Mouse (Mus musculus) neural tube, embryonic 13.5 days (tissue): ENCODE measurements around the gene Znhit6. TPM values are rescaled to one million over a fixed set of nuclear protein-coding genes. Genes with fewer than 3 reads are reported as not detected.

Experiments used
- ATAC-seq: fragments of 200-750 bp; cut with Nextera tagmentation; 2 replicates; pipeline ENCODE4 v1.8.0; 2017; ENCODE audit warnings: low read depth, mild to moderate bottlenecking, moderate TSS enrichment, moderate library complexity
- H3K27ac ChIP-seq: fragments of 300-500 bp; sonication (generic); replicated peaks from 2 replicates; pipeline ENCODE4 v1.5.1; 2015; ENCODE audit warnings: moderate library complexity, mild to moderate bottlenecking, inconsistent platforms
- H3K27me3 ChIP-seq: fragments of 300-500 bp; sonication (generic); 2 replicates; pipeline ENCODE4 v1.6.1; 2015; ENCODE audit warnings: mild to moderate bottlenecking, inconsistent platforms
- H3K36me3 ChIP-seq: fragments of 300-500 bp; sonication (generic); 2 replicates; pipeline ENCODE4 v1.6.1; 2015; ENCODE audit warnings: mild to moderate bottlenecking, inconsistent platforms
- H3K4me1 ChIP-seq: fragments of 300-500 bp; sonication (generic); replicated peaks from 2 replicates; pipeline ENCODE4 v1.6.1; 2015; ENCODE audit warnings: inconsistent platforms
- H3K4me2 ChIP-seq: fragments of 300-500 bp; sonication (generic); 2 replicates; pipeline ENCODE4 v1.6.1; 2015; ENCODE audit warnings: inconsistent platforms, mild to moderate bottlenecking, moderate library complexity
- H3K4me3 ChIP-seq: fragments of 300-500 bp; sonication (generic); 2 replicates; pipeline ENCODE4 v1.5.1; 2015; ENCODE audit warnings: mild to moderate bottlenecking, inconsistent platforms
- H3K9ac ChIP-seq: fragments of 300-500 bp; sonication (generic); 2 replicates; pipeline ENCODE4 v1.6.1; 2015; ENCODE audit warnings: moderate library complexity, mild to moderate bottlenecking, inconsistent platforms
- H3K9me3 ChIP-seq: fragments of 300-500 bp; sonication (generic); 2 replicates; pipeline ENCODE4 v1.6.1; 2016; ENCODE audit warnings: inconsistent platforms
- WGBS: fragments of 180-500 bp; shearing (Covaris S2); methylation state at CpG from one replicate; pipeline ENCODE4 v1.1.7; 2015; 5-methylcytosine and 5-hydroxymethylcytosine counted together
- polyA plus RNA-seq: library from polyadenylated mRNA; unstranded; fragments of >200 nt; fragmentation: Nextera tagmentation; extraction: Ambion mirVana; gene quantifications from 2 replicates; pipeline ENCODE4 v1.2.1, GENCODE M21; 2015

Gene Znhit6
- polyA plus RNA-seq, 1 experiment from 2014 or later: 34.8 TPM

GRCm38 (mm10) chr3:145583043-145583442 is 7.0 kb downstream of the Znhit6 start:
- Histone ChIP-seq H3K9me3 (no peaks in the 10 kb centered on the region), H3K4me3 (no peak overlapping the region), H3K4me1 (peaks cover 4% of the 10 kb centered on the region), H3K27me3 (no peaks in the 10 kb centered on the region), H3K27ac (no peak overlapping the region), H3K9ac (no peak overlapping the region), H3K4me2 (no peak overlapping the region), H3K36me3 (peaks cover 61% of the 10 kb centered on the region)
- ATAC-seq: no peak
- WGBS: 91% methylated on average over 4 of the region's 4 CpGs

GRCm38 (mm10) chr3:145583522-145584200 is 7.7 kb downstream of the Znhit6 start:
- no peak overlapping the region for H3K4me2 ChIP-seq
- 76% methylated on average over 3 of the region's 3 CpGs for WGBS
- H3K27ac ChIP-seq: no peak overlapping the region
- no peak for ATAC-seq
- H3K4me3 ChIP-seq: no peak overlapping the region
- H3K9me3 ChIP-seq: no peaks in the 10 kb centered on the region
- no peaks in the 10 kb centered on the region for H3K27me3 ChIP-seq
- no peaks in the 10 kb centered on the region; the same call in 1 of the 2 replicates for H3K4me1 ChIP-seq
- H3K36me3 ChIP-seq: peaks cover 55% of the 10 kb centered on the region
- no peak overlapping the region for H3K9ac ChIP-seq

GRCm38 (mm10) chr3:145590562-145590961 is 14.6 kb downstream of the Znhit6 start:
- no peak overlapping the region for H3K27ac ChIP-seq
- H3K4me2 ChIP-seq: no peak overlapping the region
- H3K36me3 ChIP-seq: peaks cover 53% of the 10 kb centered on the region
- H3K4me3 ChIP-seq: no peak overlapping the region
- H3K9ac ChIP-seq: no peak overlapping the region
- no peaks in the 10 kb centered on the region for H3K27me3 ChIP-seq
- no peaks in the 10 kb centered on the region for H3K4me1 ChIP-seq
- WGBS: 92% methylated on average over 4 of the region's 4 CpGs
- no peaks in the 10 kb centered on the region for H3K9me3 ChIP-seq
- no peak for ATAC-seq

GRCm38 (mm10) chr3:145591841-145592542 is 16.0 kb downstream of the Znhit6 start:
- Histone ChIP-seq H3K4me3 (no peak overlapping the region), H3K4me2 (no peak overlapping the region), H3K9ac (no peak overlapping the region), H3K9me3 (no peaks in the 10 kb centered on the region), H3K27me3 (no peaks in the 10 kb centered on the region), H3K36me3 (peaks cover 50% of the 10 kb centered on the region), H3K27ac (no peak overlapping the region), H3K4me1 (no peaks in the 10 kb centered on the region)
- WGBS: 92% methylated on average over 6 of the region's 6 CpGs
- ATAC-seq: no peak

GRCm38 (mm10) chr3:145595354-145595753 is 19.3 kb downstream of the Znhit6 start:
- WGBS: 90% methylated on average over 6 of the region's 6 CpGs
- H3K27me3 ChIP-seq: no peaks in the 10 kb centered on the region
- H3K4me2 ChIP-seq: no peak overlapping the region
- no peak for ATAC-seq
- H3K36me3 ChIP-seq: peaks cover 72% of the 10 kb centered on the region
- no peaks in the 10 kb centered on the region for H3K4me1 ChIP-seq
- H3K9me3 ChIP-seq: no peaks in the 10 kb centered on the region
- no peak overlapping the region for H3K9ac ChIP-seq
- no peak overlapping the region for H3K27ac ChIP-seq
- H3K4me3 ChIP-seq: no peak overlapping the region

- no peak overlapping the region for H3K27ac ChIP-seq
- WGBS: 96% methylated on average over 7 of the region's 7 CpGs
- H3K27me3 ChIP-seq: no peaks in the 10 kb centered on the region
- no peak overlapping the region for H3K4me2 ChIP-seq
- no peak overlapping the region for H3K4me3 ChIP-seq
- H3K9me3 ChIP-seq: no peaks in the 10 kb centered on the region
- no peak overlapping the region for H3K9ac ChIP-seq
- no peak for ATAC-seq
- peaks cover 21% of the 10 kb centered on the region for H3K4me1 ChIP-seq
- H3K36me3 ChIP-seq: peaks cover 66% of the 10 kb centered on the region
Observed at GRCm38 (mm10) chr3:145599059-145599458, 23.1 kb downstream of the Znhit6 start.

- WGBS: 92% methylated on average over 6 of the region's 6 CpGs
- H3K4me3 ChIP-seq: no peak overlapping the region
- ATAC-seq: no peak
- no peaks in the 10 kb centered on the region for H3K27me3 ChIP-seq
- no peak overlapping the region for H3K9ac ChIP-seq
- no peak overlapping the region for H3K4me2 ChIP-seq
- peaks cover 21% of the 10 kb centered on the region for H3K4me1 ChIP-seq
- no peak overlapping the region for H3K27ac ChIP-seq
- H3K36me3 ChIP-seq: peaks cover 68% of the 10 kb centered on the region
- H3K9me3 ChIP-seq: no peaks in the 10 kb centered on the region
Observed at GRCm38 (mm10) chr3:145600801-145601200, 24.8 kb downstream of the Znhit6 start.

GRCm38 (mm10) chr3:145601345-145601744 is 25.3 kb downstream of the Znhit6 start:
- WGBS: 82% methylated on average over 6 of the region's 6 CpGs
- Histone ChIP-seq H3K4me2 (no peak overlapping the region), H3K27ac (no peak overlapping the region), H3K36me3 (peaks cover 65% of the 10 kb centered on the region), H3K4me1 (peaks cover 21% of the 10 kb centered on the region), H3K4me3 (no peak overlapping the region), H3K9ac (no peak overlapping the region), H3K9me3 (no peaks in the 10 kb centered on the region), H3K27me3 (no peaks in the 10 kb centered on the region)
- ATAC-seq: no peak

- Histone ChIP-seq H3K27me3 (no peaks in the 10 kb centered on the region), H3K27ac (peak overlapping the region; percentile 77), H3K9ac (0 out of 2 replicates have a peak overlapping the region, but pooled peaks have one; percentile 17), H3K4me3 (no peak overlapping the region), H3K4me2 (peak overlapping the region; percentile 36), H3K36me3 (peaks cover 75% of the 10 kb centered on the region), H3K9me3 (no peaks in the 10 kb centered on the region), H3K4me1 (peaks cover 21% of the 10 kb centered on the region)
- ATAC-seq: peak; percentile 82
- WGBS: 29% methylated on average over 11 of the region's 11 CpGs
Observed at GRCm38 (mm10) chr3:145602410-145603206, 26.6 kb downstream of the Znhit6 start.

- ATAC-seq: no peak
- Histone ChIP-seq H3K4me2 (no peak overlapping the region), H3K27ac (no peak overlapping the region), H3K4me1 (peaks cover 21% of the 10 kb centered on the region), H3K4me3 (no peak overlapping the region), H3K9ac (no peak overlapping the region), H3K9me3 (no peaks in the 10 kb centered on the region), H3K36me3 (peaks cover 48% of the 10 kb centered on the region), H3K27me3 (no peaks in the 10 kb centered on the region)
- 91% methylated on average over 5 of the region's 5 CpGs for WGBS
Observed at GRCm38 (mm10) chr3:145605437-145606123, 29.6 kb downstream of the Znhit6 start.

- Histone ChIP-seq H3K9me3 (no peaks in the 10 kb centered on the region), H3K27me3 (no peaks in the 10 kb centered on the region), H3K4me2 (no peak overlapping the region), H3K27ac (no peak overlapping the region), H3K4me3 (no peak overlapping the region), H3K4me1 (peaks cover 1% of the 10 kb centered on the region), H3K9ac (no peak overlapping the region), H3K36me3 (peaks cover 41% of the 10 kb centered on the region)
- WGBS: 93% methylated on average over 5 of the region's 5 CpGs
- no peak for ATAC-seq
Observed at GRCm38 (mm10) chr3:145608320-145608719, 32.3 kb downstream of the Znhit6 start.
